Mouse (Mus musculus) lung, embryonic 16.5 days (tissue): ENCODE data around the gene Coq10b. TPM values are rescaled to one million over a fixed set of nuclear protein-coding genes. Genes with fewer than 3 reads are reported as not detected.
"Not testable (repeated sequence)": the region's sequence is repeated elsewhere in the genome, so short reads cannot be mapped to it uniquely, and the experiment has no call there.

Experiments
- ATAC-seq: fragments of 200-750 bp; cut with Nextera tagmentation; 2 replicates; pipeline ENCODE4 v1.8.0; 2017; ENCODE audit warnings: low read depth, mild to moderate bottlenecking, moderate library complexity
- H3K27ac ChIP-seq: fragments of 300-500 bp; sonication (generic); 2 replicates; pipeline ENCODE4 v1.5.1; 2014; ENCODE audit warnings: mild to moderate bottlenecking, control low read depth, low read length
- H3K27me3 ChIP-seq: fragments of 300-500 bp; sonication (generic); 2 replicates; pipeline ENCODE4 v1.6.1; 2014; ENCODE audit warnings: low read depth, low read length, mixed read lengths; ENCODE audit not compliant: control insufficient read depth, insufficient read depth
- H3K36me3 ChIP-seq: fragments of 300-500 bp; sonication (generic); 2 replicates; pipeline ENCODE4 v1.6.1; 2014; ENCODE audit warnings: low read length; ENCODE audit not compliant: control insufficient read depth, insufficient read depth
- H3K4me1 ChIP-seq: fragments of 300-500 bp; sonication (generic); replicated peaks from 2 replicates; pipeline ENCODE4 v1.6.1; 2014; ENCODE audit warnings: low read length, mixed read lengths; ENCODE audit not compliant: control insufficient read depth, insufficient read depth
- H3K4me2 ChIP-seq: fragments of 300-500 bp; sonication (generic); 2 replicates; pipeline ENCODE4 v1.6.1; 2014; ENCODE audit warnings: low read depth, low read length, control low read depth
- H3K4me3 ChIP-seq: fragments of 300-500 bp; sonication (generic); 2 replicates; pipeline ENCODE4 v1.5.1; 2014; ENCODE audit warnings: mild to moderate bottlenecking, low read length, control low read depth
- H3K9ac ChIP-seq: fragments of 300-500 bp; sonication (generic); 2 replicates; pipeline ENCODE4 v1.6.1; 2014; ENCODE audit warnings: low read length, control low read depth
- H3K9me3 ChIP-seq: fragments of 300-500 bp; sonication (generic); 2 replicates; pipeline ENCODE4 v1.6.1; 2016; ENCODE audit warnings: low read length; ENCODE audit not compliant: control insufficient read depth
- WGBS: fragments of 180-500 bp; shearing (Covaris S2); extraction: QIAGEN DNeasy Blood & Tissue Kit; methylation state at CpG from one replicate; pipeline ENCODE4 v1.1.7; 2014; 5-methylcytosine and 5-hydroxymethylcytosine counted together
- polyA plus RNA-seq: library from polyadenylated mRNA; unstranded; fragments of >200 nt; fragmentation: Nextera tagmentation; extraction: Ambion mirVana; gene quantifications from 2 replicates; pipeline ENCODE4 v1.2.1, GENCODE M21; 2015

Coq10b gene
- 18.0 and 19.2 TPM in 2 replicates for polyA plus RNA-seq

- H3K4me2 ChIP-seq: peak within 1 kb of the TSS; percentile 92
- H3K27me3 ChIP-seq: no peaks in the 10 kb centered on the region; the same call in 1 of the 2 replicates
- H3K9ac ChIP-seq: peak within 1 kb of the TSS; percentile 75
- H3K4me1 ChIP-seq: peaks cover 11% of the 10 kb centered on the region
- 1% methylated on average over 46 of the region's 46 CpGs for WGBS
- peak within 1 kb of the TSS; percentile 64 for H3K4me3 ChIP-seq
- peak; percentile 100 for ATAC-seq
- H3K36me3 ChIP-seq: peaks cover 3% of the 10 kb centered on the region; the same call in 1 of the 2 replicates
- H3K9me3 ChIP-seq: no peaks in the 10 kb centered on the region
- H3K27ac ChIP-seq: peak within 1 kb of the TSS; percentile 81
These were observed at the start of gene Coq10b for GRCm38 (mm10) chr1:55052355-55052953. TSS of gene Coq10b (plus strand) at chr1:55052770.

- ATAC-seq, H3K9ac ChIP-seq, H3K27ac ChIP-seq, H3K27me3 ChIP-seq, H3K9me3 ChIP-seq, H3K4me1 ChIP-seq, H3K4me3 ChIP-seq, H3K4me2 ChIP-seq: not testable (repeated sequence)
- 85% methylated on average over 2 of the region's 2 CpGs for WGBS
- peaks cover 63% of the 10 kb centered on the region for H3K36me3 ChIP-seq
These were observed 44.3 kb upstream of the Coq10b start for GRCm38 (mm10) chr1:55008313-55008712.

GRCm38 (mm10) chr1:55012513-55012912 is 40.1 kb upstream of the Coq10b start:
- Histone ChIP-seq H3K9ac (no peak overlapping the region), H3K9me3 (no peaks in the 10 kb centered on the region), H3K4me3 (no peak overlapping the region), H3K27ac (no peak overlapping the region), H3K4me1 (no peaks in the 10 kb centered on the region), H3K27me3 (no peaks in the 10 kb centered on the region), H3K4me2 (no peak overlapping the region), H3K36me3 (peaks cover 54% of the 10 kb centered on the region)
- 51% methylated on average over 3 of the region's 3 CpGs for WGBS
- no peak for ATAC-seq

GRCm38 (mm10) chr1:55021907-55022306 is 30.7 kb upstream of the Coq10b start:
- Histone ChIP-seq H3K27ac (no peak overlapping the region), H3K9ac (no peak overlapping the region), H3K4me3 (no peak overlapping the region), H3K4me2 (no peak overlapping the region), H3K4me1 (peaks cover 7% of the 10 kb centered on the region), H3K36me3 (peaks cover 8% of the 10 kb centered on the region), H3K9me3 (no peaks in the 10 kb centered on the region), H3K27me3 (no peaks in the 10 kb centered on the region)
- no peak for ATAC-seq

GRCm38 (mm10) chr1:55025656-55026430 is 26.7 kb upstream of the Coq10b start:
- Histone ChIP-seq H3K4me3 (peak overlapping the region; percentile 94), H3K27me3 (no peaks in the 10 kb centered on the region), H3K4me2 (peak overlapping the region; percentile 77), H3K27ac (peak overlapping the region; percentile 95; the same call in 1 of the 2 replicates), H3K36me3 (no peaks in the 10 kb centered on the region), H3K4me1 (peaks cover 7% of the 10 kb centered on the region), H3K9me3 (no peaks in the 10 kb centered on the region), H3K9ac (peak overlapping the region; percentile 99)
- ATAC-seq: no peak
- WGBS: 4% methylated on average over 10 of the region's 10 CpGs

GRCm38 (mm10) chr1:55026444-55027252 is 25.9 kb upstream of the Coq10b start:
- H3K9ac ChIP-seq: peak overlapping the region; percentile 99
- WGBS: under 1% methylated on average over 55 of the region's 55 CpGs
- H3K4me2 ChIP-seq: peak overlapping the region; percentile 77
- H3K27ac ChIP-seq: peak overlapping the region; percentile 95
- no peaks in the 10 kb centered on the region for H3K9me3 ChIP-seq
- peak overlapping the region; percentile 94 for H3K4me3 ChIP-seq
- H3K4me1 ChIP-seq: peaks cover 7% of the 10 kb centered on the region
- H3K36me3 ChIP-seq: no peaks in the 10 kb centered on the region
- H3K27me3 ChIP-seq: no peaks in the 10 kb centered on the region
- ATAC-seq: peak; percentile 59

GRCm38 (mm10) chr1:55027253-55027801 is 25.2 kb upstream of the Coq10b start, which contains the start of gene Sf3b1:
TSS of gene Sf3b1 (minus strand) at chr1:55027481.
- Histone ChIP-seq H3K4me2 (peak within 1 kb of the TSS; percentile 77), H3K9me3 (no peaks in the 10 kb centered on the region), H3K4me3 (peak within 1 kb of the TSS; percentile 94), H3K4me1 (peaks cover 7% of the 10 kb centered on the region), H3K9ac (peak within 1 kb of the TSS; percentile 99), H3K27me3 (no peaks in the 10 kb centered on the region), H3K36me3 (no peaks in the 10 kb centered on the region), H3K27ac (peak within 1 kb of the TSS; percentile 95)
- peak; percentile 99 for ATAC-seq
- 2% methylated on average over 46 of the region's 46 CpGs for WGBS

GRCm38 (mm10) chr1:55027966-55028365 is 24.6 kb upstream of the Coq10b start:
- Histone ChIP-seq H3K27me3 (no peaks in the 10 kb centered on the region), H3K27ac (no peak overlapping the region), H3K4me1 (peaks cover 7% of the 10 kb centered on the region), H3K9ac (no peak overlapping the region), H3K36me3 (no peaks in the 10 kb centered on the region), H3K4me3 (peak overlapping the region; percentile 94), H3K4me2 (peak overlapping the region; percentile 67), H3K9me3 (no peaks in the 10 kb centered on the region)
- WGBS: 92% methylated on average over 1 of the region's 1 CpGs
- ATAC-seq: no peak
